Mouse (Mus musculus) thymus, postnatal 14 days (tissue): ENCODE measurements around the gene Smurf1.

Source experiments
- DNase-seq: peaks from one replicate; pipeline ENCODE4 v3.0.0; 2021

The Smurf1 gene

GRCm38 (mm10) chr5:144913361-144913760 is 52.3 kb downstream of the Smurf1 start:
- no peak for DNase-seq

GRCm38 (mm10) chr5:144912519-144913310 is 52.9 kb downstream of the Smurf1 start:
- no peak for DNase-seq

- no peak for DNase-seq
These were observed 56.1 kb downstream of the Smurf1 start for GRCm38 (mm10) chr5:144909521-144909920.

- DNase-seq = peak; percentile 19
These were observed 58.1 kb downstream of the Smurf1 start for GRCm38 (mm10) chr5:144907591-144907990.

- DNase-seq = no peak
These were observed 61.1 kb downstream of the Smurf1 start for GRCm38 (mm10) chr5:144904356-144905134.

GRCm38 (mm10) chr5:144901791-144902190 is 63.9 kb downstream of the Smurf1 start:
- no peak for DNase-seq

- no peak for DNase-seq
These were observed 64.6 kb downstream of the Smurf1 start for GRCm38 (mm10) chr5:144901035-144901434.

- DNase-seq = no peak
These were observed 67.1 kb downstream of the Smurf1 start for GRCm38 (mm10) chr5:144898448-144899052.

- no peak for DNase-seq
These were observed 67.8 kb downstream of the Smurf1 start for GRCm38 (mm10) chr5:144897881-144898280.

- no peak for DNase-seq
These were observed 74.4 kb downstream of the Smurf1 start for GRCm38 (mm10) chr5:144891276-144891675.

GRCm38 (mm10) chr5:144885968-144886650 is 79.5 kb downstream of the Smurf1 start:
- DNase-seq = no peak

- DNase-seq = no peak
These were observed 80.9 kb downstream of the Smurf1 start for GRCm38 (mm10) chr5:144884629-144885217.

- DNase-seq = no peak
These were observed 83.8 kb downstream of the Smurf1 start for GRCm38 (mm10) chr5:144881670-144882399.

- DNase-seq = no peak
These were observed 88.6 kb downstream of the Smurf1 start for GRCm38 (mm10) chr5:144877021-144877420.

- DNase-seq = peak; percentile 67
These were observed 89.8 kb downstream of the Smurf1 start for GRCm38 (mm10) chr5:144875892-144876291.

- no peak for DNase-seq
These were observed 90.4 kb downstream of the Smurf1 start for GRCm38 (mm10) chr5:144875227-144875626.

- no peak for DNase-seq
These were observed 92.8 kb downstream of the Smurf1 start for GRCm38 (mm10) chr5:144872867-144873266.

- no peak for DNase-seq
These were observed 93.3 kb downstream of the Smurf1 start for GRCm38 (mm10) chr5:144872326-144872725.

GRCm38 (mm10) chr5:144871775-144872174 is 93.9 kb downstream of the Smurf1 start:
- no peak for DNase-seq

GRCm38 (mm10) chr5:144870782-144871181 is 94.9 kb downstream of the Smurf1 start:
- no peak for DNase-seq

GRCm38 (mm10) chr5:144869466-144869865 is 96.2 kb downstream of the Smurf1 start:
- DNase-seq = no peak

- no peak for DNase-seq
These were observed 98.7 kb downstream of the Smurf1 start for GRCm38 (mm10) chr5:144866923-144867322.
